Mouse (Mus musculus): Measurements from ENCODE around the gene 1520401A03Rik. TPM values are rescaled to one million over a fixed set of nuclear protein-coding genes. Genes with fewer than 3 reads are reported as not detected.

1520401A03Rik gene
- total RNA-seq, 2 experiments from 2014 or later, result not detected

DNA sequence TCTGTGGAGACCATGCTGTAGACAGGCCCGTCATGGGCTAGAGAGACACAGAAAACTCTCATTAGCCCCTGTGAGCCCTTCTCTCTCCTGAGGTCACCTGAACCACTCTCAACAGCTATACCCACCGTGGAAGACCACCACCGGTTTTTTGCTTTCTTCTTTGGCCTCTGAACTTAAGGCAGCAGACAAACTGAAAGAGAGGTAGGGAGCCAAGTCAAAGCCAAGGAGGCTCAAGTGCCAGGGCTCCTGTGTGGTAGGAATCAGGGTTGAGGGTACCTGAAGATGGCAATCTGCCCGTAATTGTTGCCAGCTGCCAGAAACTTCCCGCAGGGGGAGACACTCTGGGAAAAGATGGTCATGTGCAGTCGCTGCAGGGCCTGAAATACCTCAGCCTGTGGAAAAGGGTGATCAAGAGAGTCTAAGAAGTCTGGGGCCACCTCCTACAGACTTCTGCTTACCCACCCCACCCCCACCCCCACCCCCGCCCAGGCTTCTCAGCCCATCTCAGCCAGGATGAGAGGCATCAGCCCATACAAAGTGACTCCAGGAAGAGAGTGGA, 52.0 kb downstream of the 1520401A03Rik start:
- DNase-seq, result no peak

DNA sequence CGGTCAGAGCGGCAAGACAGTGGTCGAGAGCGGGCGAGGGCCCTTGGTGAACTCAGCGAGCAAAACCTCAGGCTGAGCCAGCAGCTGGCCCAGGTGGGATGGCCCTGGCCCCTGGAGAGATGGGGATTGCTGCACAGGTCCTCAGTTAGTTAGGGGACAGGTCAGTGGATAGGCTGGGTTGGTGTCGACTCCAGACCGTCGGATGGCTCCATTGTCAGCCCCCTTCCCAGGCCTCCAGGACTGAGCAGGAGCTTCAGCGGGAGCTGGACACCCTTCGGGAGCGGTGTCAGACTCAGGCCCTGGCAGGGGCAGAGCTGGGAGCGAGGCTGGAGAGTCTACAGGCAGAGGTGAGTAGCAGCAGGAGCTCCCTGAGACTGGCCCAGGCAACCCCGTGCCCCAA, 57.1 kb downstream of the 1520401A03Rik start:
- DNase-seq, result no peak

DNA sequence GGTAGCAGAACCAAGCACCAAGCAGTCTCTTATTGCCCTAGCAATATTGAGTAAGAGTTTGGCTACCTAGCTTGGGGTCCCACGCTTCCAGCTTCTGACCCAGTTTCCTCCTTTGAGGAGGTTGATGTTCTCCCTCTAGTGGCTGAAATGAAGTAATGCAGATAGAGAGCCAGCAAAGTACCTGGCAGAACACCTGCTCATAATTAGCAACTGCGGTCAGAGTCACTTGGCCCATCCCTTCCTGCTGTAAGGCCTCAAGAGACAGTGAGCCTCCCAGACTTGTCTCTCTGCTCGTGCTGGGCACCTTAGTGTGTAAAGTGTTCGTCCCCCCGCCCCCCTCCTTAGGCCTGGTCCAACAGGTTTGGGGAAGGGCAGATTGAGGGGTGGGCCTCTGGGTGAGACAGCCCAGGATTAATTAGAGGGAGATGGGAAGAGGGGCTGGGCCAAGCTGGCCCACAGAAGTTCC, 58.0 kb downstream of the 1520401A03Rik start:
- DNase-seq, result no peak

GRCm38 (mm10) chr17:23661526-23661925, 61.1 kb downstream of the 1520401A03Rik start:
- DNase-seq, result no peak

GRCm38 (mm10) chr17:23660876-23661200, 61.7 kb downstream of the 1520401A03Rik start:
- no peak for DNase-seq

DNA sequence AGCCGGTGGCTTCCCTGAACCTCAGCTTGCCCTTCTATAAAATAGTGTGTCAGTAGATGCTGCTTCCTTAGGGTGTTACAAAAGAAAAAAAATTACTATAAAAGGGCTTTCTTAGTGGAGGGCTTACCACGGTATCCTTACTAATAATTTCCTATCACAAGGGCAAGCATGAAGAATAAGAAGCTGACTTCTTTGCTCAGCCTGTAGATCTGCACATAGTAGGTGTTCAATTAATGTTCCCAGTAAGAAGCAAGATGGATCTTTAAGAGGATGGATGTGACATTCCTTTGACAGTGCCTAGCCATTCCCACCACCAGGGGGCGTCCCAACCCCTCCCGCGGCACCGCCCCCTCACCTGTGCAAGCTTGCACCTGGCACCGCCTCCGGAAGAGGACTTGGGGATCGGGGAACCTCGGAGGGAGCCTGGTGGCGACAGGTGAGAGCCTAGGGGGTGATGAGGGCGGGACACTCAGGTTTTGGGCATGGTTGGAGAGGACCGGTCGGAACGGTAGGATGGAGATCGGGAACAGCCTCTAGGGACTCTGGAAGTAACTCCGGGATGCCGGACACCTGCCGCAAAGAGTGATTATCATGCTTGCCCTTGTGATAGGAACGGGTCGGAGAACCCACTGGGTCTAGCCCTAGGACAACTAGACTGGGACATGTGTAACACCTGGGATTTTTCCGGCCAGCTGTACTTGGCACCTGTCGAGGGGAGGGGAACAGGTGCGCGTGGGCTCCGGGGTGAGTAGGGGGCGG, 62.3 kb downstream of the 1520401A03Rik start, which contains the start of gene Bicdl2:
Gene Bicdl2 (plus strand): TSS at position 390 of the 759 bp plus-strand sequence.
- no peak for DNase-seq

DNA sequence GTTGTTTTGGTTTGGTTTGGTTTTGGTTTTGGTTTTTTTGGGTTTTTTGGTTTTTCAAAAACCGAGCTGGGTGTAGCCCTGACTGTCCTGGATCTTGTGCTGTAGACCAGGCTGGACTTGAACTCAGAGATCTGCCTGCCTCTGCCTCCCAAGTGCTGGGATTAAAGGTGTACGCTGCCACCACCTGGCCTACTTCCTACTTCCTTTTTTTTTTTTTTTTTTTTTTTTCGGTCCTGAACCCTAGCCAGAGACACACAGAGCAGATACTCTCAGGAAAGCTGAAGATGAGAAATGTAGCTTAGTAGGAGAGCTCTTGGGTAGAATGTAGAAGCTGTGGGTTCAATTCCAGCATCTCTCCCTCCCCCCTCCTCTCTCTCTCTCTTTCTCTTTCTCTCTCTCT, 64.1 kb downstream of the 1520401A03Rik start:
- no peak for DNase-seq

Other genes with a start within 250 kb of the 1520401A03Rik start
- not detected for gene Vmn2r117, start 243.1 kb downstream of the 1520401A03Rik start, total RNA-seq (2021)
- 1 to 10 TPM; 5.6 to 7.4 TPM for gene Zfp213, start 158.5 kb downstream of the 1520401A03Rik start, total RNA-seq (2021)
- 10 to 100 TPM; 25.0 to 32.3 TPM for gene Zfp13, start 123.3 kb downstream of the 1520401A03Rik start, total RNA-seq (2021)
- gene Zscan10, start 121.9 kb downstream of the 1520401A03Rik start, total RNA-seq (2021), result not detected
- gene Mmp25, start 77.5 kb downstream of the 1520401A03Rik start, total RNA-seq (2021), result under 1 TPM; 0.10 to 0.30 TPM
- gene Bicdl2, start 62.3 kb downstream of the 1520401A03Rik start, total RNA-seq (2021), result not detected
- gene Hcfc1r1, start 49.2 kb downstream of the 1520401A03Rik start, total RNA-seq (2021), result 100 to 1,000 TPM; 122 to 124 TPM
- gene Thoc6, start 48.9 kb downstream of the 1520401A03Rik start, total RNA-seq (2021), result 1 to 10 TPM; 7.2 to 9.7 TPM
- gene Tnfrsf12a, start 45.3 kb downstream of the 1520401A03Rik start, total RNA-seq (2021), result 1 to 10 TPM; 4.8 to 6.3 TPM
- gene Cldn6, start 43.5 kb downstream of the 1520401A03Rik start, total RNA-seq (2021), result not detected
- gene Cldn9, start 38.8 kb downstream of the 1520401A03Rik start, total RNA-seq (2021), result under 1 TPM; 0.22 to 0.35 TPM
- gene Pkmyt1, start 3.6 kb upstream of the 1520401A03Rik start, total RNA-seq (2021), result 1 to 10 TPM; 1.7 to 3.0 TPM
- gene Paqr4, start 18.1 kb upstream of the 1520401A03Rik start, total RNA-seq (2021), result 10 to 100 TPM; 50.8 to 55.4 TPM
- gene Kremen2, start 23.1 kb upstream of the 1520401A03Rik start, total RNA-seq (2021), result under 1 TPM; 0.35 to 0.42 TPM
- gene Flywch1, start 48.8 kb upstream of the 1520401A03Rik start, total RNA-seq (2021), result 100 to 1,000 TPM; 297 to 300 TPM
- 10 to 100 TPM in 1 of 2 experiments, 1 to 10 TPM in 1; 9.9 to 11.7 TPM for gene Flywch2, start 63.3 kb upstream of the 1520401A03Rik start, total RNA-seq (2021)
- 100 to 1,000 TPM; 563 to 606 TPM for gene Srrm2, start 67.7 kb upstream of the 1520401A03Rik start, total RNA-seq (2021)
- gene Elob, start 106.4 kb upstream of the 1520401A03Rik start, total RNA-seq (2021), result 100 to 1,000 TPM; 356 to 383 TPM
- gene Prss33, start 113.3 kb upstream of the 1520401A03Rik start, total RNA-seq (2021), result not detected
- not detected for gene Prss32, start 121.1 kb upstream of the 1520401A03Rik start, total RNA-seq (2021)
- gene Prss41, start 121.4 kb upstream of the 1520401A03Rik start, total RNA-seq (2021), result 1 to 10 TPM; 2.0 to 2.1 TPM
- not detected for gene Prss21, start 145.3 kb upstream of the 1520401A03Rik start, total RNA-seq (2021)
- gene Dcpp1, start 158.1 kb upstream of the 1520401A03Rik start, total RNA-seq (2021), result not detected
- not detected for gene Dcpp2, start 158.1 kb upstream of the 1520401A03Rik start, total RNA-seq (2021)
- gene Dcpp3, start 194.7 kb upstream of the 1520401A03Rik start, total RNA-seq (2021), result not detected
- gene Sbp, start 218.9 kb upstream of the 1520401A03Rik start, total RNA-seq (2021), result not detected
- not detected for gene Sbpl, start 232.5 kb upstream of the 1520401A03Rik start, total RNA-seq (2021)

Data from layer of hippocampus, postnatal 36 days (tissue).